16 mouse cellular contexts compared by ENCODE assay signal in the genomic region with DNA sequence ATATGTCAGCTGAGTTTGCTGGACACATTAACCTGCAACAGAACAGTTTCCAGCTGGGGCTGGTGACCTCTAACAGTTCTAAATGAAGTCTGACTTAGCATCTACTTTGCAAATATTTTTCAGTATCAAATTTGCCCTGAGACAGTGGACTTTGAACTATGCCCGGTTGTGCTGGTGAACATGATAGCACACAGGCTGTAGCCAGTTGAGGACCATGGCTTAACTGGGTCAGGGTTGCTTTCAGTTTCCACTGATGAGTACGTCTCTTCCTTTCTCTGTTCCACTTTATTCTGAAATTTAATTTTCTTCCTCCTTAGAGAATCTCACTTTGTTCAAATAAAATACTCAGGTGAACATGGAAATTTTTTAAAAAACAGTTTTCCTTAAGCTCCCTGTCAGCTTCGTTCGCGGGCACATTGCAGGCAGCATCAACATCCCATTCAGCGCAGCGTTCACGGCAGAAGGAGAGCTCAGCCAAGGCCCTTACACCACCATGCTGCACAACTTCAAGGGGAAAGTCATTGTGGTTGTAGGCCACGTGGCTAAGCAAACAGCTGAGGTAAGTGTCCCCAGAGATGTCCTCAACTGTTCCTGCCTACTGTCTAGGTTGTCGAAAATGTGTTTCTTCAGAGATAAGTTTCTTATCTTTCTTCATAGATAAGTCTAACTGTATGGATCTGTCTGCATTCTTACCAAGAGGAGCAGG.
DNase-seq lines count a peak whose midpoint lies in the region; ATAC-seq and TF ChIP-seq lines count a peak whose summit lies in the region.
"Had no signal": no experiment of that assay in that cellular context is flagged by ENCODE, and none has a peak within 500 bp of the region (broad histone marks: within the 10 kb centered on the region; RNA-seq: fewer than 3 reads in every experiment).

No protein-coding gene starts in this region.

- H3K4me1 ChIP-seq in kidney, adult 2 months (ENCODE audit: control insufficient read depth, insufficient read depth, low read length) = no peaks in the 10 kb centered on the region
- peaks cover 63% of the 10 kb centered on the region for H3K4me1 ChIP-seq in G1E (ENCODE audit: insufficient read depth, low read depth, low read length)
- peaks cover 57% of the 10 kb centered on the region for H3K4me1 ChIP-seq in liver, embryonic 12.5 days
- H3K4me1 ChIP-seq: forebrain, embryonic 10.5 days; hindbrain, embryonic 15.5 days; neural tube, embryonic 12.5 days had no signal

- H3K9ac ChIP-seq in liver, embryonic 12.5 days = no peak overlapping the region
- H3K9ac ChIP-seq: embryonic facial prominence, embryonic 13.5 days; hindbrain, embryonic 15.5 days; lung, embryonic 15.5 days; neural tube, embryonic 12.5 days had no signal

- 84% methylated on average over 10 of the region's 10 CpGs for WGBS in kidney, adult 2 months
- 63% methylated on average over 10 of the region's 10 CpGs for WGBS in liver, embryonic 12.5 days (ENCODE audit: insufficient replicate concordance)

- H3K9me3 ChIP-seq in G1E (replicated peaks) = no peaks in the 10 kb centered on the region
- no peaks in the 10 kb centered on the region for H3K9me3 ChIP-seq in liver, embryonic 12.5 days (replicated peaks)
- H3K9me3 ChIP-seq: embryonic facial prominence, embryonic 13.5 days; forebrain, embryonic 10.5 days; hindbrain, embryonic 15.5 days; lung, embryonic 15.5 days; neural tube, embryonic 12.5 days had no signal

- ATAC-seq in G1E (ENCODE audit: extremely low read depth, insufficient number of reproducible peaks, low FRiP score, poor library complexity, severe bottlenecking) = peak; percentile 84
- ATAC-seq in liver, embryonic 12.5 days = peak; percentile 61

- H3K36me3 ChIP-seq in kidney, adult 2 months (ENCODE audit: control insufficient read depth, insufficient read depth, low read length) = peaks cover 2% of the 10 kb centered on the region; the same call in 1 of the 2 replicates
- peaks cover 4% of the 10 kb centered on the region for H3K36me3 ChIP-seq in G1E (replicated peaks)
- H3K36me3 ChIP-seq in liver, embryonic 12.5 days = no peaks in the 10 kb centered on the region
- H3K36me3 ChIP-seq: forebrain, embryonic 10.5 days; hindbrain, embryonic 15.5 days; lung, embryonic 15.5 days; neural tube, embryonic 12.5 days had no signal

- no peak for TF ChIP-seq POLR2A in kidney, adult 2 months (IDR thresholded peaks at IDR 0.05; ENCODE audit: low read depth, low read length)

- H3K4me2 ChIP-seq in liver, embryonic 12.5 days = no peak overlapping the region
- H3K4me2 ChIP-seq: embryonic facial prominence, embryonic 13.5 days; hindbrain, embryonic 15.5 days; lung, embryonic 15.5 days; neural tube, embryonic 12.5 days had no signal

- no peak for TF ChIP-seq CTCF in kidney, adult 2 months (conservative IDR thresholded peaks at IDR 0.05; ENCODE audit: insufficient read depth, insufficient read length, low read depth, low read length)
- no peak for TF ChIP-seq CTCF in G1E (IDR thresholded peaks at IDR 0.05; ENCODE audit: low read depth, low read length)

- no peak overlapping the region for H3K27ac ChIP-seq in kidney, adult 2 months (ENCODE audit: insufficient read depth, low read depth, low read length)
- peak overlapping the region; percentile 36; the same call in 1 of the 2 replicates for H3K27ac ChIP-seq in liver, embryonic 12.5 days
- H3K27ac ChIP-seq: embryonic facial prominence, embryonic 13.5 days; forebrain, embryonic 10.5 days; hindbrain, embryonic 15.5 days; lung, embryonic 15.5 days; neural tube, embryonic 12.5 days had no signal

- H3K27me3 ChIP-seq in kidney, adult 2 months (replicated peaks; ENCODE audit: control insufficient read depth, insufficient read depth, low read length) = no peaks in the 10 kb centered on the region
- no peaks in the 10 kb centered on the region for H3K27me3 ChIP-seq in G1E (ENCODE audit: insufficient read depth, low read length)
- no peaks in the 10 kb centered on the region for H3K27me3 ChIP-seq in liver, embryonic 12.5 days (replicated peaks)
- H3K27me3 ChIP-seq: embryonic facial prominence, embryonic 13.5 days; hindbrain, embryonic 15.5 days; lung, embryonic 15.5 days; neural tube, embryonic 12.5 days had no signal

- peak; percentile 64 for DNase-seq in kidney, adult 2 months
- no peak for DNase-seq in kidney, adult 18-20 months
- DNase-seq in G1E (ENCODE audit: low spot score) = peak; percentile 37
- DNase-seq in lung, postnatal 25 days (ENCODE audit: low spot score) = peak; percentile 36
- no peak for DNase-seq in Muller cell, postnatal 12 days (ENCODE audit: inconsistent ontology term)
- DNase-seq in adrenal gland, postnatal 25 days = no peak
- DNase-seq in left cerebral cortex, adult 18-20 months (ENCODE audit: low spot score in 2 of 2) = no peak
- DNase-seq: cerebellum, postnatal 36 days; heart, adult 18-20 months; heart, postnatal 10 days had no signal

- no peak overlapping the region for H3K4me3 ChIP-seq in kidney, adult 2 months (ENCODE audit: insufficient read depth, low read depth, low read length)
- H3K4me3 ChIP-seq in G1E (ENCODE audit: low read depth, low read length) = peak overlapping the region; percentile 54; the same call in 1 of the 2 replicates
- no peak overlapping the region for H3K4me3 ChIP-seq in liver, embryonic 12.5 days
- H3K4me3 ChIP-seq: embryonic facial prominence, embryonic 13.5 days; forebrain, embryonic 10.5 days; hindbrain, embryonic 15.5 days; lung, embryonic 15.5 days; neural tube, embryonic 12.5 days had no signal

Comparison
In these comparisons a context has a peak if more than half of its experiments do, and no peak if none do; other contexts are left out.
1. DNase-seq: peak in kidney, adult 2 months (single experiment), G1E (single experiment) and lung, postnatal 25 days (single experiment); none in kidney, adult 18-20 months (single experiment), Muller cell, postnatal 12 days (single experiment), adrenal gland, postnatal 25 days (single experiment) and left cerebral cortex, adult 18-20 months (0 of 2).